Mouse (Mus musculus) CH12.LX (cell line): ENCODE measurements around the gene Prox1. TPM values are rescaled to one million over a fixed set of nuclear protein-coding genes. Genes with fewer than 3 reads are reported as not detected.

Experiments used
- DNase-seq: peaks from one replicate; pipeline ENCODE4 v3.0.0-alpha.2; 2013; ENCODE audit errors: extremely low read depth
- H3K27ac ChIP-seq: 2 replicates; pipeline ENCODE4 v1.5.1; 2012; ENCODE audit warnings: low read depth, mild to moderate bottlenecking, control low read depth, moderate library complexity; ENCODE audit not compliant: insufficient read depth
- H3K27me3 ChIP-seq: replicated peaks from 2 replicates; pipeline ENCODE3; 2012; ENCODE audit warnings: inconsistent platforms
- H3K36me3 ChIP-seq, 2 experiments: replicated peaks in 1 of 2; 2 replicates each; pipeline versions ENCODE3 to v1.6.1; 2012; ENCODE audit warnings: inconsistent platforms in 1 of 2, low read length in 1 of 2, mild to moderate bottlenecking in 1 of 2, mixed read lengths in 1 of 2, moderate library complexity in 1 of 2; ENCODE audit not compliant: control insufficient read depth in 1 of 2, insufficient read depth in 1 of 2
- H3K4me1 ChIP-seq, 2 experiments: 2 replicates each; pipeline ENCODE4 v1.6.1; 2012; ENCODE audit warnings: inconsistent platforms in 1 of 2, moderate library complexity in 1 of 2; ENCODE audit not compliant: insufficient read depth in 2 of 2, control insufficient read depth in 1 of 2
- H3K4me2 ChIP-seq: 2 replicates; pipeline ENCODE4 v1.6.1; 2012; ENCODE audit warnings: low read depth, mild to moderate bottlenecking, control low read depth; ENCODE audit not compliant: poor library complexity, insufficient read depth, severe bottlenecking
- H3K4me3 ChIP-seq, 3 experiments: fragments of 150-350 bp in 1 of 3; sonication (generic) in 1 of 3; replicated peaks in 1 of 3; 2 replicates each; pipeline versions ENCODE3 to v1.5.1; 2011 to 2012; ENCODE audit warnings: low read depth in 2 of 3, low read length in 2 of 3, mild to moderate bottlenecking in 2 of 3, moderate library complexity in 2 of 3, control low read depth in 1 of 3, improper control_type of control experiment in 1 of 3, inconsistent platforms in 1 of 3, mixed read lengths in 1 of 3; ENCODE audit not compliant: poor library complexity in 1 of 3
- H3K79me2 ChIP-seq: replicated peaks from 2 replicates; pipeline ENCODE4 v1.6.1; 2012; ENCODE audit warnings: mild to moderate bottlenecking, moderate library complexity; ENCODE audit not compliant: control insufficient read depth, poor library complexity, insufficient read depth, severe bottlenecking; ENCODE audit errors: extremely low read depth
- H3K9ac ChIP-seq: 2 replicates; pipeline ENCODE4 v1.6.1; 2012; ENCODE audit warnings: low read depth, mild to moderate bottlenecking, control low read depth, moderate library complexity; ENCODE audit not compliant: insufficient read depth
- H3K9me3 ChIP-seq: replicated peaks from 2 replicates; pipeline ENCODE3; 2012; ENCODE audit warnings: low read length, inconsistent platforms, mixed read lengths
- BHLHE40 ChIP-seq: IDR thresholded peaks from 2 replicates; pipeline ENCODE4 v1.6.1; 2011; ENCODE audit warnings: mild to moderate bottlenecking, low read depth, low read length, improper control_type of control experiment
- CHD2 ChIP-seq: IDR thresholded peaks from 2 replicates; pipeline ENCODE4 v1.6.1; 2011; ENCODE audit warnings: low read length, improper control_type of control experiment
- ELF1 ChIP-seq: IDR thresholded peaks from 2 replicates; pipeline ENCODE4 v1.6.1; 2014; ENCODE audit warnings: low read depth, mild to moderate bottlenecking, inconsistent platforms, low read length, improper control_type of control experiment
- EP300 ChIP-seq: IDR thresholded peaks from 2 replicates; pipeline ENCODE4 v1.6.1; 2011; ENCODE audit warnings: low read length, improper control_type of control experiment
- ETS1 ChIP-seq: conservative IDR thresholded peaks from 2 replicates; pipeline ENCODE4 v1.6.1; 2012; ENCODE audit warnings: low read depth, mild to moderate bottlenecking, inconsistent platforms, low read length, improper control_type of control experiment, moderate library complexity
- GABPA ChIP-seq: IDR thresholded peaks from 2 replicates; pipeline ENCODE4 v1.6.1; 2012; ENCODE audit warnings: low read depth, low read length, improper control_type of control experiment, inconsistent platforms; ENCODE audit not compliant: insufficient replicate concordance
- IRF4 ChIP-seq: IDR thresholded peaks from 2 replicates; pipeline ENCODE4 v1.6.1; 2014; ENCODE audit warnings: low read depth, mild to moderate bottlenecking, inconsistent platforms, low read length, improper control_type of control experiment
- JUN ChIP-seq: IDR thresholded peaks from 2 replicates; pipeline ENCODE4 v1.6.1; 2011; ENCODE audit warnings: low read depth, mild to moderate bottlenecking, low read length, improper control_type of control experiment, moderate library complexity; ENCODE audit not compliant: insufficient read depth
- JUND ChIP-seq: conservative IDR thresholded peaks from 2 replicates; pipeline ENCODE4 v1.6.1; 2011; ENCODE audit warnings: low read depth, low read length, improper control_type of control experiment
- KAT2A ChIP-seq: IDR thresholded peaks from 2 replicates; pipeline ENCODE4 v1.6.1; 2012; ENCODE audit warnings: low read length, improper control_type of control experiment, inconsistent platforms; ENCODE audit not compliant: insufficient replicate concordance
- MAFK ChIP-seq: IDR thresholded peaks from 2 replicates; pipeline ENCODE4 v1.6.1; 2011; ENCODE audit warnings: low read length, improper control_type of control experiment; ENCODE audit not compliant: insufficient replicate concordance
- MAX ChIP-seq: IDR thresholded peaks from 2 replicates; pipeline ENCODE4 v1.6.1; 2011; ENCODE audit warnings: low read length, improper control_type of control experiment
- MXI1 ChIP-seq: IDR thresholded peaks from 2 replicates; pipeline ENCODE4 v1.6.1; 2011; ENCODE audit warnings: mild to moderate bottlenecking, low read depth, low read length, improper control_type of control experiment
- MYC ChIP-seq: IDR thresholded peaks from 2 replicates; pipeline ENCODE4 v1.6.1; 2011; ENCODE audit warnings: low read depth, mild to moderate bottlenecking, improper control_type of control experiment, low read length
- NELFE ChIP-seq: IDR thresholded peaks from 2 replicates; pipeline ENCODE4 v1.6.1; 2011; ENCODE audit warnings: low read depth, low read length, improper control_type of control experiment
- NRF1 ChIP-seq: IDR thresholded peaks from 2 replicates; pipeline ENCODE4 v1.6.1; 2014; ENCODE audit warnings: low read depth, mild to moderate bottlenecking, inconsistent platforms, low read length, improper control_type of control experiment, moderate library complexity
- POLR2AphosphoS2 ChIP-seq: IDR thresholded peaks from 2 replicates; pipeline ENCODE4 v1.6.1; 2011; ENCODE audit warnings: low read depth, low read length, improper control_type of control experiment
- SIN3A ChIP-seq: IDR thresholded peaks from 2 replicates; pipeline ENCODE4 v1.6.1; 2012; ENCODE audit warnings: low read length, improper control_type of control experiment, inconsistent platforms
- TBP ChIP-seq: conservative IDR thresholded peaks from 2 replicates; pipeline ENCODE4 v1.6.1; 2011; ENCODE audit warnings: low read depth, low read length, improper control_type of control experiment
- TCF12 ChIP-seq: IDR thresholded peaks from 2 replicates; pipeline ENCODE4 v1.6.1; 2014; ENCODE audit warnings: low read depth, mild to moderate bottlenecking, inconsistent platforms, low read length, improper control_type of control experiment
- UBTF ChIP-seq: IDR thresholded peaks from 2 replicates; pipeline ENCODE4 v1.6.1; 2012; ENCODE audit warnings: low read depth, mild to moderate bottlenecking, inconsistent platforms, low read length, improper control_type of control experiment, moderate library complexity
- USF1 ChIP-seq: IDR thresholded peaks from 2 replicates; pipeline ENCODE4 v1.6.1; 2014; ENCODE audit warnings: low read depth, mild to moderate bottlenecking, inconsistent platforms, low read length, improper control_type of control experiment
- USF2 ChIP-seq: conservative IDR thresholded peaks from 2 replicates; pipeline ENCODE4 v1.6.1; 2011; ENCODE audit warnings: low read depth, low read length, improper control_type of control experiment
- ZNF384 ChIP-seq: IDR thresholded peaks from 2 replicates; pipeline ENCODE4 v1.6.1; 2012; ENCODE audit warnings: low read depth, low read length, improper control_type of control experiment, inconsistent platforms
- dilution Hi-C: fragments of 300-500 bp; cut with MboI; formaldehyde crosslinking; loops from 2 replicates; pipeline ENCODE4 v1.14.3; 2020; ENCODE audit warnings: low sequenced_read_pairs; ENCODE audit not compliant: extremely low pct_unique_long_range_greater_than_20kb, extremely low pct_ligation_motif_present
- in situ Hi-C: fragments of 300-500 bp; cut with MboI; formaldehyde crosslinking; loops from 3 replicates; pipeline ENCODE4 v1.14.3; 2019; ENCODE audit warnings: low sequenced_read_pairs, low pct_ligation_motif_present, low pct_unique_long_range_greater_than_20kb, mixed read lengths
- polyA plus RNA-seq: library from polyadenylated mRNA; unstranded; fragments of >175 nt; gene quantifications from 2 replicates; pipeline ENCODE4 v1.2.1, GENCODE M21; 2012; ENCODE audit warnings: low read depth; ENCODE audit not compliant: insufficient read length
- total RNA-seq, 2 experiments: library from RNA; depleted of rRNA; stranded (reverse); fragments of 300-350 nt in 1 of 2; fragments of >200 nt in 1 of 2; gene quantifications; 2 replicates each; pipeline ENCODE4 v1.2.3; 2012 to 2014

The Prox1 gene
- total and polyA plus RNA-seq, 3 experiments = 0.04 to 0.27 TPM; not detected in 1

DNA sequence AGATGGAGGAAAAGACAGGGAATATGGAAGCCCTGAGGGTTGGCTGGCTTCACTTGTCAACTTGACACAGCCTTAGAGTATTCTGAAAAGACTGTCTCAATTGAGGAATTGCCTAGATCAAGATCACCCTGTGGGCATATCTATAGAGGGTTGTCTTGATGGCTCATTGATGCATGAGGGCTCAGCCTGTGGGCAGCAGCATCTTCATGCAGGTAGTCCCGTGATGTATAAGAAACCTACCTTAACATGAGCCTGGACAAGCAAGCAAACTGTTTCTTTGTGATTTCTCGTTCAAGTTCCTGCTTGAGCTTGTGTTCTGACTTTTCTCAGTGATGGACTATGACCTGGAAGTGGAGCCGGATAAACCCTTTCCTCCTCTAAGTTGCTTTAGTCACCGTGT is 15.8 kb upstream of the Prox1 start:
- Histone ChIP-seq H3K36me3 (no peaks in the 10 kb centered on the region), H3K9ac (no peak overlapping the region), H3K27me3 (peaks cover 13% of the 10 kb centered on the region), H3K9me3 (peaks cover 4% of the 10 kb centered on the region), H3K4me1 (peaks cover 0 to 14% of the 10 kb centered on the region in 2 experiments; a peak in 2 of 4 replicates), H3K4me3 (no peak overlapping the region), H3K4me2 (no peak overlapping the region), H3K27ac (no peak overlapping the region), H3K79me2 (no peaks in the 10 kb centered on the region)
- dilution Hi-C loops = no loop called here
- no peak for TF ChIP-seq NELFE
- TF ChIP-seq GABPA = no peak
- no peak for TF ChIP-seq MYC
- no peak for TF ChIP-seq MAFK
- no peak for TF ChIP-seq USF1
- TF ChIP-seq ZNF384 = no peak
- TF ChIP-seq KAT2A = no peak
- TF ChIP-seq NRF1 = no peak
- TF ChIP-seq IRF4 = no peak
- in situ Hi-C loops = no loop called here
- DNase-seq = no peak

DNA sequence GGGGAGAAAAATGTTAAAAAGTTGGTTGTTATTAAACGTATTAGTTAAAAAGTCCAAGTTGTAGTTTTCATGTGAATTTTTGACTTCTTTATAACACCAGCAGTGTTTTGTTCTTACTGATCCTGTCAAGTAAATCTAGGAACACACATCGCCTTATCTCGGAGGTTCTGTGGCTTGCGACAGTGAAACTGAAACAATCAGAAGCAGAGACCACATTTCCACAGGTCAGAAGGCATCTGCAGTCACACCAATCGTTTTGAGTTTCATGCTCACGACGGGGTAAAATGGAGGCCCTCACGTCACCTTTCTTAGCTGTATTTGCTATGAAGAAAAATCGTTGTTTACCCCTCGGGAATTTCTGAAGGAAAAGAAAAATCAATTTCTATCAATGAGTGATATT is 14.8 kb upstream of the Prox1 start:
- TF ChIP-seq MAFK (no peak), IRF4 (peak; percentile 54), USF1 (no peak), NELFE (no peak), EP300 (peak; percentile 53), MYC (no peak), MAX (peak; percentile 40; the same call in 1 of the 2 replicates), BHLHE40 (0 out of 2 replicates have a peak, but pooled peaks have one; percentile 27), TCF12 (no peak), ETS1 (no peak), NRF1 (no peak), UBTF (no peak), ELF1 (no peak), JUND (no peak), JUN (no peak), SIN3A (no peak), CHD2 (no peak), TBP (no peak), USF2 (no peak), POLR2AphosphoS2 (no peak), MXI1 (no peak)
- dilution Hi-C loops = no loop called here
- H3K9me3 ChIP-seq = peaks cover 4% of the 10 kb centered on the region
- H3K9ac ChIP-seq = no peak overlapping the region
- no peak overlapping the region for H3K27ac ChIP-seq
- peaks cover 0 to 14% of the 10 kb centered on the region in 2 experiments; a peak in 2 of 4 replicates for H3K4me1 ChIP-seq
- in situ Hi-C loops = no loop called here
- no peaks in the 10 kb centered on the region for H3K79me2 ChIP-seq
- no peaks in the 10 kb centered on the region for H3K36me3 ChIP-seq
- peak; percentile 68 for DNase-seq
- H3K4me2 ChIP-seq = peak overlapping the region; percentile 31; the same call in 1 of the 2 replicates
- H3K4me3 ChIP-seq = no peak overlapping the region
- peaks cover 15% of the 10 kb centered on the region for H3K27me3 ChIP-seq
